Mouse (Mus musculus) kidney, adult 2 months (tissue): ENCODE results near the gene Gpr3. TPM values are rescaled to one million over a fixed set of nuclear protein-coding genes. Genes with fewer than 3 reads are reported as not detected.

Experiments used
- DNase-seq: peaks from one replicate; pipeline ENCODE4 v3.0.0; 2021
- H3K27ac ChIP-seq: fragments of 200-500 bp; 2 replicates; pipeline ENCODE4 v1.5.1; 2012; ENCODE audit warnings: low read depth, low read length, control low read depth, inconsistent platforms; ENCODE audit not compliant: insufficient read depth
- H3K27me3 ChIP-seq: fragments of 200-500 bp; replicated peaks from 2 replicates; pipeline ENCODE4 v1.6.1; 2012; ENCODE audit warnings: mild to moderate bottlenecking, moderate library complexity, low read length, inconsistent platforms; ENCODE audit not compliant: control insufficient read depth, insufficient read depth
- H3K36me3 ChIP-seq: fragments of 200-500 bp; 2 replicates; pipeline ENCODE4 v1.6.1; 2012; ENCODE audit warnings: mild to moderate bottlenecking, moderate library complexity, low read length, inconsistent platforms; ENCODE audit not compliant: control insufficient read depth, insufficient read depth
- H3K4me1 ChIP-seq: fragments of 200-500 bp; 2 replicates; pipeline ENCODE4 v1.6.1; 2011; ENCODE audit warnings: low read length; ENCODE audit not compliant: control insufficient read depth, insufficient read depth
- H3K4me3 ChIP-seq: fragments of 200-500 bp; 2 replicates; pipeline ENCODE4 v1.5.1; 2011; ENCODE audit warnings: mild to moderate bottlenecking, low read depth, low read length, control low read depth; ENCODE audit not compliant: insufficient read depth
- CTCF ChIP-seq: fragments of 200-500 bp; conservative IDR thresholded peaks from 2 replicates; pipeline ENCODE4 v1.5.1; 2011; ENCODE audit warnings: low read depth, mild to moderate bottlenecking, control low read depth, low read length, moderate library complexity, mixed read lengths; ENCODE audit not compliant: insufficient read depth, insufficient read length
- POLR2A ChIP-seq: fragments of 200-500 bp; IDR thresholded peaks from one replicate; pipeline ENCODE4 v1.6.1; 2011; ENCODE audit warnings: low read depth, low read length, control low read depth
- WGBS: fragments of 180-500 bp; shearing (Covaris S2); methylation state at CpG from one replicate; pipeline ENCODE4 v1.1.7; 2018; 5-methylcytosine and 5-hydroxymethylcytosine counted together
- polyA plus RNA-seq: library from polyadenylated mRNA; depleted of rRNA; stranded (reverse); fragments of >200 nt; gene quantifications from 2 replicates; pipeline ENCODE4 v1.2.3, GENCODE M21; 2012; rRNA removed

Gene Gpr3
- polyA plus RNA-seq, 1 experiment, result 0.53 TPM

DNA sequence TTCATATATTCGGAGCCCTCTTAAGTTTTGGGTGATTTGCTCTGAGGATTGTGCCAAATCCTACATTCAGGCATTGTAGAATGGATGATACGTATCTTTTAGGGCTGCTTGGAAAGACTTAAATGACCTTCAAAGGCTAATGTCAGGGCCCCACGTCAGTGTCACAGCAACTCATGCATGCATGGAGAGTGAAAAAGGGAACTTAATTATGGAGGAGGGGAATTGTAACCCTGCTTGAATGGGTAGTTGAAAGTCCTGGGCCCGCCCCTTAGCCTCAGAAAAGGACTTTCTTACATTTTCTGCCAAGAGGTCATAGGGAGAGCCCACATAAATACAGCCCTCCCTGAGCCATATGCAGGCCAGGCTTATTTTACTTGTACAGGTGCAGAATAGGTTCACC lies 52.7 kb downstream of the Gpr3 start:
- DNase-seq, result no peak

More for the DNA sequence above, 52.7 kb downstream of the Gpr3 start:
- TF ChIP-seq CTCF (no peak), POLR2A (no peak)
- Histone ChIP-seq H3K4me3 (no peak overlapping the region), H3K36me3 (no peaks in the 10 kb centered on the region; the same call in 1 of the 2 replicates), H3K27ac (no peak overlapping the region), H3K27me3 (no peaks in the 10 kb centered on the region), H3K4me1 (peaks cover 18% of the 10 kb centered on the region)
- 54% methylated on average over 4 of the region's 4 CpGs for WGBS

Other genes starting within 250 kb of the Gpr3 start
- gene Fgr, start 238.4 kb downstream of the Gpr3 start, polyA plus RNA-seq, result 1.8 and 2.5 TPM in 2 replicates
- 22.2 and 23.3 TPM in 2 replicates for gene Ahdc1, start 201.3 kb downstream of the Gpr3 start, polyA plus RNA-seq
- gene Wasf2, start 82.0 kb downstream of the Gpr3 start, polyA plus RNA-seq, result 37.0 and 45.7 TPM in 2 replicates
- gene Cd164l2, start 405 bp downstream of the Gpr3 start, polyA plus RNA-seq, result 15.3 and 17.7 TPM in 2 replicates
- gene Map3k6, start 28.3 kb upstream of the Gpr3 start, polyA plus RNA-seq, result 3.8 and 4.3 TPM in 2 replicates
- 5.9 TPM in 2 replicates for gene Sytl1, start 50.6 kb upstream of the Gpr3 start, polyA plus RNA-seq
- 70.6 and 80.4 TPM in 2 replicates for gene Tmem222, start 65.3 kb upstream of the Gpr3 start, polyA plus RNA-seq
- gene Wdtc1, start 140.9 kb upstream of the Gpr3 start, polyA plus RNA-seq, result 64.1 and 64.4 TPM in 2 replicates
- gene Slc9a1, start 157.2 kb upstream of the Gpr3 start, polyA plus RNA-seq, result 30.1 and 32.3 TPM in 2 replicates